Mouse (Mus musculus): ENCODE results near the gene Cadps2.

- TF ChIP-seq TAL1 (conservative IDR thresholded peaks at IDR 0.05; ENCODE audit: low read depth, low read length) (no peak), POLR2AphosphoS5 (IDR thresholded peaks at IDR 0.05; ENCODE audit: insufficient replicate concordance, low read depth, low read length) (no peak)
These were observed 208.8 kb downstream of the Cadps2 start for GRCm38 (mm10) chr6:23630465-23630864.
